Mouse (Mus musculus): ENCODE results near the gene Nck1. TPM values are rescaled to one million over a fixed set of nuclear protein-coding genes. Genes with fewer than 3 reads are reported as not detected.

Gene Nck1
- total RNA-seq, 1 experiment: 15.8 TPM

- H3K9me3 ChIP-seq (ENCODE audit: control insufficient read depth, insufficient read depth, low read depth, low read length): no peaks in the 10 kb centered on the region
- no peak overlapping the region for H3K27ac ChIP-seq (ENCODE audit: insufficient read depth, low read depth, low read length, poor library complexity, severe bottlenecking)
- H3K36me3 ChIP-seq (ENCODE audit: control insufficient read depth, insufficient read depth, low read length, poor library complexity, severe bottlenecking): 0 out of 2 replicates have a peak, but pooled peaks cover 4% of the 10 kb centered on the region
- TF ChIP-seq CHD2 (IDR thresholded peaks at IDR 0.05; ENCODE audit: low read depth, low read length): no peak
- no peak overlapping the region for H3K4me3 ChIP-seq (ENCODE audit: insufficient read depth in 1 of 2, low read depth in 1 of 2, low read length in 2 of 2, poor library complexity in 1 of 2, severe bottlenecking in 1 of 2)
- no peaks in the 10 kb centered on the region for H3K4me1 ChIP-seq (ENCODE audit: control insufficient read depth in 2 of 2, insufficient read depth in 2 of 2, low read length in 2 of 2, poor library complexity in 1 of 2)
- in situ Hi-C loops (cut with MboI; ENCODE audit: low sequenced_read_pairs in 2 of 2, unreplicated experiment in 2 of 2): loop anchor here in 1 of 2 experiments (25.0 kb wide), 1 partner anchor 452 kb away; no protein-coding TSS in a partner anchor
- no peak for DNase-seq (ENCODE audit: low read depth, low spot score)
- H3K9ac ChIP-seq (ENCODE audit: insufficient read depth, low read depth, low read length, poor library complexity, severe bottlenecking): no peak overlapping the region
Measured at GRCm38 (mm10) chr9:100460203-100460602, 85.7 kb downstream of the Nck1 start.

DNA sequence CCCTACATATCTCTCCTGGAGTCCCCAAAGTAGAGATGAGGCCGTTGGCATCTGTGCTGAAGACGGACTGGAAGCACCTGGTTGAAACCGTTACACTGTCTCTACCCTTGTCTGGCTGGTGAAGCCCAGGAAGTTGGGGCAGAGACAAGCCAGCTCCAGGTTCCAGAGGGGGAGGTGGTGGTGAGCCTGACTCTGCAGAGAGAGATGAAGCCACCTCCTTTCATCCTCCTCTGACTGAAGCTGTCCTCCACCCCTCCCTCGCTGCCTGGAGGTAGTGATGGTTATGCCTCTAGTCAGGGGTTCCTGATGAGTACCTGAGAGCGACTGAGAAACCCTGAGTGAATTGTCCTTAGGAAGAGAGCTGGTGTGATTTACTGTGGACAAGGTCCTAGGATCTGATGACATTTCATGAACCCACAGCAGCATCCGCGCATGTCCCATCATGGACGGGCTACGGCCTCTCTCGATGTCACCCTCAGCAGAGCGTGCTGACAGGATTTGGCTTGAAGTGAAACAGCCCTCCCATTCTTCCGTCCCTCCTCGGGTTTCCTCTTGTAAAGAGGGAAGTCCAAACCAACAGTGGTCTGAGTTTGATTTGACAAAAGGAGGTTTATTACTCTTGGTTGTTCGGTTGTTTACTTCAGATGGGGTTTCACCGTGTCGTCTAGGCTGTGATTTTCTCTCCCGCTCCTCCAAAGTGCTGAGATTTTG, 87.8 kb downstream of the Nck1 start:
- Histone ChIP-seq H3K27ac (ENCODE audit: insufficient read depth, low read depth, low read length, poor library complexity, severe bottlenecking) (no peak overlapping the region), H3K9me3 (ENCODE audit: control insufficient read depth, insufficient read depth, low read depth, low read length) (no peaks in the 10 kb centered on the region), H3K4me1 (ENCODE audit: control insufficient read depth in 2 of 2, insufficient read depth in 2 of 2, low read length in 2 of 2, poor library complexity in 1 of 2) (0 out of 4 replicates have a peak, but pooled peaks cover 0 to 2% of the 10 kb centered on the region in 2 experiments), H3K36me3 (ENCODE audit: control insufficient read depth, insufficient read depth, low read length, poor library complexity, severe bottlenecking) (0 out of 2 replicates have a peak, but pooled peaks cover 4% of the 10 kb centered on the region), H3K9ac (ENCODE audit: insufficient read depth, low read depth, low read length, poor library complexity, severe bottlenecking) (no peak overlapping the region), H3K4me3 (ENCODE audit: insufficient read depth in 1 of 2, low read depth in 1 of 2, low read length in 2 of 2, poor library complexity in 1 of 2, severe bottlenecking in 1 of 2) (no peak overlapping the region)
- in situ Hi-C loops (cut with MboI; ENCODE audit: low sequenced_read_pairs in 2 of 2, unreplicated experiment in 2 of 2): loop anchor here in 1 of 2 experiments (25.0 kb wide), 1 partner anchor 454 kb away; no protein-coding TSS in a partner anchor
- no peak for DNase-seq (ENCODE audit: low read depth, low spot score)
- TF ChIP-seq HCFC1 (IDR thresholded peaks at IDR 0.05; ENCODE audit: borderline replicate concordance, insufficient read depth, low read length) (no peak), ZNF384 (IDR thresholded peaks at IDR 0.05; ENCODE audit: low read depth, low read length) (no peak), ZC3H11A (IDR thresholded peaks at IDR 0.05; ENCODE audit: borderline replicate concordance, low read depth, low read length) (no peak), CHD2 (IDR thresholded peaks at IDR 0.05; ENCODE audit: low read depth, low read length) (no peak), MAFK (IDR thresholded peaks at IDR 0.05; ENCODE audit: insufficient read depth, low read depth, low read length) (no peak)

GRCm38 (mm10) chr9:100454664-100454993, 91.3 kb downstream of the Nck1 start:
- Histone ChIP-seq H3K4me3 (ENCODE audit: insufficient read depth in 1 of 2, low read depth in 1 of 2, low read length in 2 of 2, poor library complexity in 1 of 2, severe bottlenecking in 1 of 2) (peak overlapping the region in 1 of 2 experiments; percentile 59; a peak in 2 of 4 replicates), H3K4me1 (ENCODE audit: control insufficient read depth in 2 of 2, insufficient read depth in 2 of 2, low read length in 2 of 2, poor library complexity in 1 of 2) (0 out of 4 replicates have a peak, but pooled peaks cover 0 to 2% of the 10 kb centered on the region in 2 experiments), H3K9me3 (ENCODE audit: control insufficient read depth, insufficient read depth, low read depth, low read length) (no peaks in the 10 kb centered on the region), H3K27ac (ENCODE audit: insufficient read depth, low read depth, low read length, poor library complexity, severe bottlenecking) (no peak overlapping the region), H3K36me3 (ENCODE audit: control insufficient read depth, insufficient read depth, low read length, poor library complexity, severe bottlenecking) (0 out of 2 replicates have a peak, but pooled peaks cover 4% of the 10 kb centered on the region), H3K9ac (ENCODE audit: insufficient read depth, low read depth, low read length, poor library complexity, severe bottlenecking) (peak overlapping the region; percentile 26; the same call in 1 of the 2 replicates)
- TF ChIP-seq ZC3H11A (IDR thresholded peaks at IDR 0.05; ENCODE audit: borderline replicate concordance, low read depth, low read length) (no peak), MAFK (IDR thresholded peaks at IDR 0.05; ENCODE audit: insufficient read depth, low read depth, low read length) (no peak), ZNF384 (IDR thresholded peaks at IDR 0.05; ENCODE audit: low read depth, low read length) (no peak), HCFC1 (IDR thresholded peaks at IDR 0.05; ENCODE audit: borderline replicate concordance, insufficient read depth, low read length) (no peak), CHD2 (IDR thresholded peaks at IDR 0.05; ENCODE audit: low read depth, low read length) (no peak)
- in situ Hi-C loops (cut with MboI; ENCODE audit: low sequenced_read_pairs in 2 of 2, unreplicated experiment in 2 of 2): loop anchor here (5.0 to 25.0 kb wide), 2 partner anchors 458 to 548 kb away; no protein-coding TSS in a partner anchor
- DNase-seq (ENCODE audit: low read depth, low spot score): no peak

GRCm38 (mm10) chr9:100453944-100454663, 91.8 kb downstream of the Nck1 start:
- Histone ChIP-seq H3K27ac (ENCODE audit: insufficient read depth, low read depth, low read length, poor library complexity, severe bottlenecking) (no peak overlapping the region), H3K4me1 (ENCODE audit: control insufficient read depth in 2 of 2, insufficient read depth in 2 of 2, low read length in 2 of 2, poor library complexity in 1 of 2) (0 out of 4 replicates have a peak, but pooled peaks cover 0 to 2% of the 10 kb centered on the region in 2 experiments), H3K4me3 (ENCODE audit: insufficient read depth in 1 of 2, low read depth in 1 of 2, low read length in 2 of 2, poor library complexity in 1 of 2, severe bottlenecking in 1 of 2) (peak overlapping the region in 1 of 2 experiments; percentile 59; a peak in 3 of 4 replicates), H3K9ac (ENCODE audit: insufficient read depth, low read depth, low read length, poor library complexity, severe bottlenecking) (peak overlapping the region; percentile 26; the same call in 1 of the 2 replicates), H3K9me3 (ENCODE audit: control insufficient read depth, insufficient read depth, low read depth, low read length) (no peaks in the 10 kb centered on the region), H3K36me3 (ENCODE audit: control insufficient read depth, insufficient read depth, low read length, poor library complexity, severe bottlenecking) (0 out of 2 replicates have a peak, but pooled peaks cover 4% of the 10 kb centered on the region)
- peak; percentile 81 for DNase-seq (ENCODE audit: low read depth, low spot score)
- in situ Hi-C loops (cut with MboI; ENCODE audit: low sequenced_read_pairs in 2 of 2, unreplicated experiment in 2 of 2): loop anchor here (5.0 to 25.0 kb wide), 2 partner anchors 458 to 548 kb away; no protein-coding TSS in a partner anchor
- 0 out of 2 replicates have a peak, but pooled peaks have one; percentile 28 for TF ChIP-seq ZNF384 (IDR thresholded peaks at IDR 0.05; ENCODE audit: low read depth, low read length)
- no peak for TF ChIP-seq HCFC1 (IDR thresholded peaks at IDR 0.05; ENCODE audit: borderline replicate concordance, insufficient read depth, low read length)
- no peak for TF ChIP-seq MAFK (IDR thresholded peaks at IDR 0.05; ENCODE audit: insufficient read depth, low read depth, low read length)
- TF ChIP-seq ZC3H11A (IDR thresholded peaks at IDR 0.05; ENCODE audit: borderline replicate concordance, low read depth, low read length): peak; percentile 85; the same call in 1 of the 2 replicates
- TF ChIP-seq CHD2 (IDR thresholded peaks at IDR 0.05; ENCODE audit: low read depth, low read length): no peak

Data from ES-E14 (cell line).